Mouse (Mus musculus) liver, postnatal 0 days (tissue): Measurements from ENCODE around the gene Mta3. TPM values are rescaled to one million over a fixed set of nuclear protein-coding genes. Genes with fewer than 3 reads are reported as not detected.

Experiments
- ATAC-seq: fragments of 200-750 bp; cut with Nextera tagmentation; 2 replicates; pipeline ENCODE4 v1.8.0; 2017; ENCODE audit warnings: mild to moderate bottlenecking, moderate library complexity
- DNase-seq: peaks from one replicate; pipeline ENCODE4 v3.0.0-alpha.2; 2016
- H3K27ac ChIP-seq: fragments of 300-500 bp; sonication (generic); 2 replicates; pipeline ENCODE4 v1.5.1; 2014; ENCODE audit warnings: antibody characterized with exemption, moderate library complexity, mild to moderate bottlenecking, low read depth
- H3K27me3 ChIP-seq: fragments of 300-500 bp; sonication (generic); 2 replicates; pipeline ENCODE4 v1.6.1; 2014; ENCODE audit warnings: low read length, control low read depth, mixed read lengths; ENCODE audit not compliant: insufficient read depth
- H3K36me3 ChIP-seq: fragments of 300-500 bp; sonication (generic); replicated peaks from 2 replicates; pipeline ENCODE4 v1.6.1; 2014; ENCODE audit warnings: mild to moderate bottlenecking, control low read depth, low read length, moderate library complexity, mixed read lengths; ENCODE audit not compliant: insufficient read depth
- H3K4me1 ChIP-seq: fragments of 300-500 bp; sonication (generic); 2 replicates; pipeline ENCODE4 v1.6.1; 2014; ENCODE audit warnings: antibody characterized with exemption, mild to moderate bottlenecking, control low read depth; ENCODE audit not compliant: insufficient read depth
- H3K4me2 ChIP-seq: fragments of 300-500 bp; sonication (generic); 2 replicates; pipeline ENCODE4 v1.6.1; 2014; ENCODE audit warnings: low read depth, mild to moderate bottlenecking, low read length, moderate library complexity, mixed read lengths
- H3K4me3 ChIP-seq: fragments of 300-500 bp; sonication (generic); 2 replicates; pipeline ENCODE4 v1.5.1; 2014; ENCODE audit warnings: low read depth, low read length
- H3K9ac ChIP-seq: fragments of 300-500 bp; sonication (generic); replicated peaks from 2 replicates; pipeline ENCODE4 v1.6.1; 2014; ENCODE audit warnings: mild to moderate bottlenecking, moderate library complexity
- H3K9me3 ChIP-seq: fragments of 300-500 bp; sonication (generic); 2 replicates; pipeline ENCODE4 v1.6.1; 2016; ENCODE audit warnings: mild to moderate bottlenecking, control low read depth, low read length, mixed read lengths
- CTCF ChIP-seq: sonication (generic); IDR thresholded peaks from 2 replicates; pipeline ENCODE4 v1.5.1; 2016; ENCODE audit warnings: antibody characterized with exemption, low read depth
- EP300 ChIP-seq: IDR thresholded peaks from 2 replicates; pipeline ENCODE4 v1.6.1; 2016; ENCODE audit warnings: antibody characterized with exemption, low read depth, mild to moderate bottlenecking
- whole genome bisulfite sequencing: fragments of 180-500 bp; shearing (Covaris S2); extraction: QIAGEN DNeasy Blood & Tissue Kit; methylation state at CpG from one replicate; pipeline ENCODE4 v1.1.7; 2014; ENCODE audit not compliant: insufficient replicate concordance; 5-methylcytosine and 5-hydroxymethylcytosine counted together
- polyA plus RNA-seq: library from polyadenylated mRNA; unstranded; fragments of >200 nt; fragmentation: Nextera tagmentation; extraction: Ambion mirVana; gene quantifications from 2 replicates; pipeline ENCODE4 v1.2.1, GENCODE M21; 2015

Mta3 gene
- polyA plus RNA-seq, 1 experiment from 2014 or later: 28.1 TPM

DNA sequence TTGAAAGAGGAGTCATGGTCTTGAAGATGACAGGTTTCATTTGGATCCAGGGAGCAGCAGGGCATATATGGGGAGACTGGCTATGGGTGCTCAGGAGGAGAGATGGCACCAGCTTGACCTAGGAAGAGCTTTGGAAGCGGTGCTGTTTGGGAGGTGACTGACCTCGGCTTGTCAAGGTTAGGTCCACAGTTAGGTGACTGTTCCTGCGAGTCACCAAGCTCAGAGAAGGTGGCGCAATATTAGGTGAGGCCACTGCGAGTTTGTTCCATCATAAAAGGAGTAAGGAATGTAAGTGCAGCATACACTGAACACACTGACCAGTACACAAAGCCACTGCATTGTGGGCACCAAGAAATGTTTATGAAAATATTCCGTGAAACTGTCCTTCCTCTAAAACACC is 80.5 kb downstream of the Mta3 start:
- H3K27me3 ChIP-seq: no peaks in the 10 kb centered on the region
- H3K9me3 ChIP-seq: no peaks in the 10 kb centered on the region
- H3K9ac ChIP-seq: no peak overlapping the region
- DNase-seq (no peak), ATAC-seq (peak; percentile 80)
- peaks cover 7% of the 10 kb centered on the region for H3K4me1 ChIP-seq
- 0 out of 2 replicates have a peak overlapping the region, but pooled peaks have one; percentile 29 for H3K27ac ChIP-seq
- WGBS: 72% methylated on average over 6 of the region's 6 CpGs
- TF ChIP-seq CTCF (no peak), EP300 (no peak)
- peaks cover 17% of the 10 kb centered on the region; the same call in 1 of the 2 replicates for H3K36me3 ChIP-seq
- H3K4me3 ChIP-seq: no peak overlapping the region
- H3K4me2 ChIP-seq: no peak overlapping the region

DNA sequence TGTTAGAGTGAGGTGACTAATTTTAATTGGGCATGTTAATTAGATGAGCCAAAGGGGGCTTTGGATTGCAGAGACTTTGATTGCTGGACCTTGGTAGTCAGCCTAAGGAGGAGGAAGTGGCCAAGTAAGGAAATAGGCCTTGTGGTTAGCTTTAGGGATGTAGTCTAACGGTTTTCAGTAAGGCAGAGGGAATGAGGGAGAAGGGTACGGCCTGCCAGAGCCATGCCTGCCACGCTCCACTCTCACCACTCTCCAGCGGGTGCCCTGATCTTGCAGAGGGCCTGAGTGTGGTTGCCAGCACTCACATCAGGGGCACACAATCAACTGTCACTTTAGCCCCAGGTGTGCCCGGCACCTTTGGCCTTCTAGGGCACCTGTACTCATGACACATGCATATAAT is 84.2 kb downstream of the Mta3 start:
- Histone ChIP-seq H3K4me3 (no peak overlapping the region), H3K27ac (no peak overlapping the region), H3K27me3 (no peaks in the 10 kb centered on the region), H3K4me1 (peaks cover 7% of the 10 kb centered on the region), H3K9me3 (no peaks in the 10 kb centered on the region), H3K9ac (no peak overlapping the region), H3K4me2 (no peak overlapping the region), H3K36me3 (peaks cover 18% of the 10 kb centered on the region; the same call in 1 of the 2 replicates)
- DNase-seq: no peak
- TF ChIP-seq CTCF (no peak), EP300 (no peak)
- ATAC-seq: no peak
- 61% methylated on average over 5 of the region's 5 CpGs for WGBS

DNA sequence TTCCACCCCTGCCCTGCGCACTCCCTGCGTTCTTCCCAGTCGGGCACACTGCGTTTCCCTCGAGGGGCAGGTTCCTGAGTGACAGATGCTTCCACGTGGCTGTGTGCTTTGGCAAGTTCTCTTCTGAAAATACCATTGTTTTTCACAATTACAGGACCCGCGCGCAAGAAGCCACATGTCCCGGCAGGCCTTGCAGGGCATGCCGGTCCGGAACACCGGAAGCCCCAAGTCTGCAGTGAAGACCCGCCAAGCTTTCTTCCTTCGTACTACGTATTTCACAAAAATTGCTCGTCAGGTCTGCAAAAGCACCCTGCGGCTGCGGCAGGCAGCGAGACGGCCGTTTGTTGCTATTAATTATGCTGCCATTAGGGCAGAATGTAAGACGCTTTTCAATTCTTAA is 86.4 kb downstream of the Mta3 start:
- Histone ChIP-seq H3K36me3 (peaks cover 18% of the 10 kb centered on the region; the same call in 1 of the 2 replicates), H3K27ac (no peak overlapping the region), H3K9me3 (no peaks in the 10 kb centered on the region), H3K4me2 (no peak overlapping the region), H3K27me3 (no peaks in the 10 kb centered on the region), H3K4me3 (no peak overlapping the region), H3K4me1 (no peaks in the 10 kb centered on the region), H3K9ac (no peak overlapping the region)
- 92% methylated on average over 23 of the region's 23 CpGs for WGBS
- ATAC-seq: no peak
- TF ChIP-seq EP300 (no peak), CTCF (no peak)
- DNase-seq: no peak

DNA sequence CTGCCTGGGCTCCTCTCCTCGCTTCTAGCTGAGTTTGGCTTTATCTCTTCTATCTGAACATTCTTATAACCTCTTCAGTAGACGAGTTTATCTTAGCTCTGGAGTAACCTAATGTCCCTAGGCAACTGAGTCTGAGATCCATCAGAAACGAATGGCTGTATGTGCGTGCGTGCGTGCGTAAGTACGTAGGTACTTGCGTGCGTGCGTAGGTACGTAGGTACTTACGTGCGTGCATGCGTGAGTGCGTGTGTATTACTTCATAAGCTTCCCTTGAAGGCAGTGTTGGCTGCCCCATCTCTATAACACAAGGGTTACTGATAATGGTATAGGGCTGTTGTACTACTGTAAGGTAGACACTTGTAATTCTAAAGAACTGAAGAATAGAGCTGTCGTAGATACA is 89.2 kb downstream of the Mta3 start:
- WGBS: 93% methylated on average over 17 of the region's 17 CpGs
- no peak overlapping the region for H3K4me3 ChIP-seq
- TF ChIP-seq EP300: no peak
- no peak for TF ChIP-seq CTCF
- no peak for DNase-seq
- no peak overlapping the region for H3K9ac ChIP-seq
- H3K27me3 ChIP-seq: no peaks in the 10 kb centered on the region
- peaks cover 10% of the 10 kb centered on the region for H3K36me3 ChIP-seq
- no peaks in the 10 kb centered on the region for H3K4me1 ChIP-seq
- H3K4me2 ChIP-seq: no peak overlapping the region
- no peak overlapping the region for H3K27ac ChIP-seq
- ATAC-seq: no peak
- H3K9me3 ChIP-seq: no peaks in the 10 kb centered on the region

GRCm38 (mm10) chr17:83799506-83800050 is 93.6 kb downstream of the Mta3 start:
- ATAC-seq (no peak), DNase-seq (no peak)
- H3K4me3 ChIP-seq: no peak overlapping the region
- no peaks in the 10 kb centered on the region for H3K9me3 ChIP-seq
- no peak overlapping the region for H3K4me2 ChIP-seq
- peaks cover 18% of the 10 kb centered on the region for H3K36me3 ChIP-seq
- H3K9ac ChIP-seq: no peak overlapping the region
- WGBS: 89% methylated on average over 11 of the region's 11 CpGs
- H3K4me1 ChIP-seq: no peaks in the 10 kb centered on the region
- no peak for TF ChIP-seq EP300
- H3K27ac ChIP-seq: no peak overlapping the region
- H3K27me3 ChIP-seq: no peaks in the 10 kb centered on the region

- peaks cover 14% of the 10 kb centered on the region for H3K4me1 ChIP-seq
- TF ChIP-seq EP300 (no peak), CTCF (no peak)
- no peak overlapping the region for H3K27ac ChIP-seq
- peaks cover 39% of the 10 kb centered on the region for H3K36me3 ChIP-seq
- no peak for DNase-seq
- H3K9me3 ChIP-seq: no peaks in the 10 kb centered on the region
- 81% methylated on average over 9 of the region's 9 CpGs for WGBS
- H3K4me2 ChIP-seq: no peak overlapping the region
- ATAC-seq: no peak
- H3K27me3 ChIP-seq: no peaks in the 10 kb centered on the region
- H3K4me3 ChIP-seq: no peak overlapping the region
- H3K9ac ChIP-seq: no peak overlapping the region
These were observed 98.0 kb downstream of the Mta3 start for GRCm38 (mm10) chr17:83803987-83804386.

DNA sequence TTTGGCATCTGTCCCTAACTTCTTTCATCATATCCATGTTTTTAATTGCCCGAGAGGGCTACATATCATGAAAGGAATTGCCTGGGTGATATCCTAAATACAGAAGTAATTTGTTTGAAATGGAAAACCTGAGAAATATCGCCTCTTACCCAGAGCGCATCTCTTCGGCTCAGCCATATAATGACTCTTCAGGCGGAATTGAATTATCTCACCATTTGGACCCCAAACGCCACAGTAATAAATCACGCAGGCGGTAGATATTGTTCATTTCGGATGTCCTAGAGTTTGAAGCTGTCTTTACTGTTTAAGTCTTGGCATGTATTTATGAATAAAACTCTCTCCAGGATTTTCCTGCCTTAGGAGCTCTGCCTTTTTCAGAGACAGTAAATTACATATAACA is 99.1 kb downstream of the Mta3 start:
- TF ChIP-seq EP300 (no peak), CTCF (no peak)
- Histone ChIP-seq H3K9me3 (no peaks in the 10 kb centered on the region), H3K36me3 (peaks cover 45% of the 10 kb centered on the region), H3K4me1 (peaks cover 23% of the 10 kb centered on the region), H3K27ac (no peak overlapping the region), H3K4me2 (no peak overlapping the region), H3K4me3 (no peak overlapping the region), H3K27me3 (no peaks in the 10 kb centered on the region), H3K9ac (no peak overlapping the region)
- DNase-seq (no peak), ATAC-seq (no peak)
- 92% methylated on average over 9 of the region's 9 CpGs for WGBS
